Mouse (Mus musculus): ENCODE results near the gene Ccdc137. TPM values are rescaled to one million over a fixed set of nuclear protein-coding genes. Genes with fewer than 3 reads are reported as not detected.

Gene Ccdc137
- total RNA-seq, 1 experiment from 2014 or later, result 58.3 TPM

DNA sequence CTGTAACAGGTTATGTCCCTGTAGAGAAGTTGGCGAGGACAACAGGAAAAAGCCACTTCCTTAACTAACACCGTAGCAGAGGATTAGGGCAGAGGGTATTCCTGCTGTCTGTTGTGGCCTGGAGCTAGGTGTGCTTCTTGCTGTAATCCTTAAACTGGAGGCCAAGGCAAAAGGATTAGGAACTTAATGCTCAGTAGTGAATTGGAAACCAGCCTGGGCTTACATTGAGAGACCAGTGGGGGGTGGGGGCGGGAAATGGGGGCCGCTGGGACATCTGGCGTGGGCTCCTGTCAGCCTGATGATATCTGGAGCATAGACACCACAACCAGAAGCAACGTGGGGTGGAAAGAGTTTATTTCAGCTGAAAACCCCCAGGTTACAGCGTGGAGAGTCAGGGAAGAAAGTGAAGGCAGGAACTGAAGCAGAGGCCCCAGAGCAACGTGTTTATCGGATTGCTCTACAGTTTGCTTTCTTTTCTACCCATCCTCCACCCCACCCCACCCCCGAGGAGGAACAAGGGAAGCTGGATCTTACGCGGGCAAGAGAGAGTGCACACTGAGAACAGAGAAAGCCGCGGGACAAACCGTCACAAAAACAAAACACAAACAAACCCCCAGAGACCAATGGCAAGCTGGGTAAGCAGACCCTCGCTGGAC is 52.6 kb downstream of the Ccdc137 start:
- peak; percentile 56 to 75; a peak in 3 of 4 replicates for ATAC-seq (replicated peaks in 1 of 2; ENCODE audit: insufficient read depth in 1 of 2, low FRiP score in 2 of 2, low TSS enrichment in 1 of 2, low read depth in 1 of 2, poor library complexity in 2 of 2, severe bottlenecking in 2 of 2)

DNA sequence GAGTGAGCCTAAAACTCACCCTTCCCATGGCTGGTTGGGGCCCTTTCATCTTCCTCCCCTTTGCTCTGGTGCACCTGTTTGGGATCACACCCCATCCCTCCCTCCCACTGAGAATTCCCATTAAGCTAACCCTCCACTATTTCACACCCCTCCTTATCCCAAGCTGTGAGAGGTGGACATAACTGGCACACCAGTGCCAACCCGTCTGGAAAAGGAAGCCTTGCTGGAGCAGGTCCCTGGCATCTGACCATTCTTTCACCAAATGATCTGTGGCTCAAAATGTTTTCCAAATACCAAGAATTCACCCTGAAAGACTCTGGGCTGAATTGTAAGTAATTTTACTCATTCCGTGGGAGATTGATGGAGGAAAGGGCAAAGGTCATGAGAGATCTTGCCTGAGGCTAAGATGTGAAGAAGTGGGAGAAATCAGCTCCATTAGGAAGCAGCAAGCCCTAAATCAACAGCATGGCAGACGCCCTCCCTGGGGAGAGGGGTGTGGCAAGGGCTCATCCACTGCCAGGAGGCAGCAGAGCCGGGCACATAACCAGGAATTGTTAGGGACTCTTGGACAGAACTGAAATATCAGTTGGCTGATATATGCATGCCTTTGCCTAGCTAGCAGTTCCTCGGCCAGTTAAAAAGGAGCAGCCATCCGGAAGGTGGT is 55.0 kb downstream of the Ccdc137 start:
- ATAC-seq (replicated peaks in 1 of 2; ENCODE audit: insufficient read depth in 1 of 2, low FRiP score in 2 of 2, low TSS enrichment in 1 of 2, low read depth in 1 of 2, poor library complexity in 2 of 2, severe bottlenecking in 2 of 2), result no peak

Other genes with a start within 250 kb of the Ccdc137 start
- 6.8 and 9.4 TPM in 2 replicates for gene Bahcc1, start 225.2 kb upstream of the Ccdc137 start, total RNA-seq (2017)
- gene Actg1, start 109.6 kb upstream of the Ccdc137 start, total RNA-seq (2017), result 814 and 932 TPM in 2 replicates
- 0.15 TPM in 1 of 2 replicates, not detected in the other for gene Fscn2, start 96.6 kb upstream of the Ccdc137 start, total RNA-seq (2017)
- gene Faap100, start 79.4 kb upstream of the Ccdc137 start, total RNA-seq (2017), result 9.9 and 20.1 TPM in 2 replicates
- gene Nploc4, start 20.4 kb upstream of the Ccdc137 start, total RNA-seq (2017), result 30.3 and 43.1 TPM in 2 replicates
- gene Tspan10, start 15.5 kb upstream of the Ccdc137 start, total RNA-seq (2017), result not detected in 2 replicates
- not detected in 2 replicates for gene Pde6g, start 4.6 kb upstream of the Ccdc137 start, total RNA-seq (2017)
- 10.2 and 12.0 TPM in 2 replicates for gene Oxld1, start within 50 bp of the Ccdc137 start, total RNA-seq (2017)
- gene Arl16, start 9.5 kb downstream of the Ccdc137 start, total RNA-seq (2017), result 12.8 and 24.0 TPM in 2 replicates
- gene Mrpl12, start 26.5 kb downstream of the Ccdc137 start, total RNA-seq (2017), result 63.4 and 112 TPM in 2 replicates
- gene Slc25a10, start 33.7 kb downstream of the Ccdc137 start, total RNA-seq (2017), result 10.8 and 11.4 TPM in 2 replicates
- gene Gcgr, start 72.6 kb downstream of the Ccdc137 start, total RNA-seq (2017), result not detected in 2 replicates
- 11.6 and 21.4 TPM in 2 replicates for gene Mcrip1, start 91.6 kb downstream of the Ccdc137 start, total RNA-seq (2017)
- gene Ppp1r27, start 93.0 kb downstream of the Ccdc137 start, total RNA-seq (2017), result not detected in 2 replicates
- 384 and 534 TPM in 2 replicates for gene P4hb, start 115.1 kb downstream of the Ccdc137 start, total RNA-seq (2017)
- gene Arhgdia, start 123.5 kb downstream of the Ccdc137 start, total RNA-seq (2017), result 110 and 120 TPM in 2 replicates
- 110 and 227 TPM in 2 replicates for gene Alyref, start 140.2 kb downstream of the Ccdc137 start, total RNA-seq (2017)
- 18.1 and 32.6 TPM in 2 replicates for gene Anapc11, start 140.3 kb downstream of the Ccdc137 start, total RNA-seq (2017)
- not detected in 2 replicates for gene Npb, start 150.4 kb downstream of the Ccdc137 start, total RNA-seq (2017)
- gene Pcyt2, start 159.8 kb downstream of the Ccdc137 start, total RNA-seq (2017), result 38.6 and 41.7 TPM in 2 replicates
- gene Sirt7, start 167.1 kb downstream of the Ccdc137 start, total RNA-seq (2017), result 52.4 and 56.7 TPM in 2 replicates
- gene Mafg, start 175.5 kb downstream of the Ccdc137 start, total RNA-seq (2017), result 18.1 and 33.2 TPM in 2 replicates
- 0.88 and 2.1 TPM in 2 replicates for gene Pycr1, start 185.7 kb downstream of the Ccdc137 start, total RNA-seq (2017)
- 0.94 TPM in 1 of 2 replicates, not detected in the other for gene Myadml2, start 190.0 kb downstream of the Ccdc137 start, total RNA-seq (2017)
- gene Notum, start 203.1 kb downstream of the Ccdc137 start, total RNA-seq (2017), result not detected in 2 replicates
- 37.1 and 48.8 TPM in 2 replicates for gene Aspscr1, start 214.9 kb downstream of the Ccdc137 start, total RNA-seq (2017)